Mouse (Mus musculus): Measurements from ENCODE around the gene Atg14.
"Not testable (repeated sequence)": the region's sequence is repeated elsewhere in the genome, so short reads cannot be mapped to it uniquely, and the experiment has no call there.

- TF ChIP-seq CTCF (IDR thresholded peaks at IDR 0.05; ENCODE audit: low read depth, low read length); POLR2A (IDR thresholded peaks at IDR 0.05; ENCODE audit: borderline replicate concordance, low read depth, low read length): not testable (repeated sequence)
Measured at GRCm38 (mm10) chr14:47570549-47570948, at the start of gene Atg14.
